Mouse (Mus musculus) midbrain, embryonic 14.5 days (tissue): ENCODE measurements around the gene Med29. TPM values are rescaled to one million over a fixed set of nuclear protein-coding genes. Genes with fewer than 3 reads are reported as not detected.
A peak's percentile ranks its signal among the peaks of the same experiment; 100 is the strongest.

Experiments used
- ATAC-seq: fragments of 200-750 bp; cut with Nextera tagmentation; 2 replicates; pipeline ENCODE4 v1.8.0; 2017; ENCODE audit warnings: moderate number of reproducible peaks, moderate library complexity; ENCODE audit not compliant: low FRiP score, low TSS enrichment
- DNase-seq: peaks from one replicate; pipeline ENCODE4 v3.0.0-alpha.2; 2015
- H3K27ac ChIP-seq: fragments of 300-500 bp; sonication (generic); replicated peaks from 2 replicates; pipeline ENCODE4 v1.5.1; 2014; ENCODE audit warnings: mild to moderate bottlenecking, low read depth, low read length, moderate library complexity
- H3K27me3 ChIP-seq: fragments of 300-500 bp; sonication (generic); 2 replicates; pipeline ENCODE4 v1.6.1; 2014; ENCODE audit warnings: low read length, control low read depth, mixed read lengths; ENCODE audit not compliant: control insufficient read depth, insufficient read depth
- H3K36me3 ChIP-seq: fragments of 300-500 bp; sonication (generic); 2 replicates; pipeline ENCODE4 v1.6.1; 2014; ENCODE audit warnings: low read length, control low read depth; ENCODE audit not compliant: control insufficient read depth, insufficient read depth
- H3K4me1 ChIP-seq: fragments of 300-500 bp; sonication (generic); 2 replicates; pipeline ENCODE4 v1.6.1; 2014; ENCODE audit warnings: mild to moderate bottlenecking, antibody characterized with exemption, low read length, control low read depth; ENCODE audit not compliant: control insufficient read depth, insufficient read depth
- H3K4me2 ChIP-seq: fragments of 300-500 bp; sonication (generic); 2 replicates; pipeline ENCODE4 v1.6.1; 2014; ENCODE audit warnings: mild to moderate bottlenecking, low read length, moderate library complexity
- H3K4me3 ChIP-seq: fragments of 300-500 bp; sonication (generic); replicated peaks from 2 replicates; pipeline ENCODE4 v1.5.1; 2014; ENCODE audit warnings: low read depth, low read length
- H3K9ac ChIP-seq: fragments of 300-500 bp; sonication (generic); replicated peaks from 2 replicates; pipeline ENCODE4 v1.6.1; 2014; ENCODE audit warnings: mild to moderate bottlenecking, low read length, moderate library complexity
- H3K9me3 ChIP-seq: fragments of 300-500 bp; sonication (generic); 2 replicates; pipeline ENCODE4 v1.6.1; 2016; ENCODE audit warnings: low read length, control low read depth, mixed read lengths; ENCODE audit not compliant: control insufficient read depth
- WGBS: fragments of 180-500 bp; shearing (Covaris S2); extraction: QIAGEN DNeasy Blood & Tissue Kit; methylation state at CpG from one replicate; pipeline ENCODE4 v1.1.7; 2014; 5-methylcytosine and 5-hydroxymethylcytosine counted together
- polyA plus RNA-seq: library from polyadenylated mRNA; unstranded; fragments of >200 nt; fragmentation: Nextera tagmentation; extraction: Ambion mirVana; gene quantifications from 2 replicates; pipeline ENCODE4 v1.2.1, GENCODE M21; 2014

The Med29 gene
- 38.3 and 47.9 TPM in 2 replicates for polyA plus RNA-seq

DNA sequence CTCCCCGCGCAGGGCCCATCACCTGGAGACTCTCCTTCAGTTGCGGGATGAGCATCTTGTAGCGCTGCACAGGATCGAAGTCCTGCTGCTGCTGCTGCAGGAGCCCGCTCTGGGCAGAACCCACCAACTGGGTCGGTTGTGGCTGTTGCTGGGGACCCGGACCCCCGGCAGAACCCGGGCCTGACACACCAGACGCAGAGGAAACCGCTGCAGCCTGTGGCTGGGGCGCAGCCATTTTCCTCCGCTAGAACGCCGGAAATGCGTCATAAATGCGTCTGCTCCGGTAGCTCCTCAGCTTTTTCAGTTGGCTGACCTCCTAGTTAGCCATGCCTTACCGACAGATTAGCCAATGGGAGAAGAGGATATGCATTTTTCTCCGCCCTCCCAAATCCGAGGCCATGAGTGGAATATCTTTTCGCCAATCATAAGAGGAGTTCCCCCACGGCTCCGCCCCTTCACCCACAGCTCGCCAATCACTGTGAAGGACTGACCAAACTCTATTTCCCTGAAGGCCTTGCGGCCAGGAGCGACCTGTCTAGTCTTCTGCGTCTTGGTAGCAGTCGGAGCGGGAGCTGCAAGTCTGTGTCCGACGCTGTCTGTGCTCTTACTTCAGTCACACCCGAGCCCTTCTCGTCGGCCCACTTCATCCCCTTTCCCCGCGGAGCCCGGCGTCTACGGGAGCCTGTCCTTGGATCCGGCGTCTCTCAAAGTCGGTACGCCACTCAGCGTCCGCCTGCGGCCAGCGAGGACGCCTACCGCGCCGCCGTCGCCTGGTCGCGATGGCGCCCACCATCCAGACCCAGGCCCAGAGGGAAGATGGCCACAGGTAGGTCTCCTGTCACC, at the start of gene Med29, which contains the start of gene Paf1:
TSS of gene Med29 (minus strand) at position 280 of the 843 bp plus-strand sequence.
TSS of gene Paf1 (plus strand) at position 523 of the 843 bp plus-strand sequence.
- Histone ChIP-seq H3K27ac (peak within 1 kb of the TSS; percentile 75), H3K27me3 (no peaks in the 10 kb centered on the region), H3K4me3 (peak within 1 kb of the TSS; percentile 67), H3K4me2 (peak within 1 kb of the TSS; percentile 87), H3K9me3 (no peaks in the 10 kb centered on the region), H3K9ac (peak within 1 kb of the TSS; percentile 70), H3K4me1 (peaks cover 11% of the 10 kb centered on the region), H3K36me3 (peaks cover 63% of the 10 kb centered on the region)
- peak; percentile 98 for DNase-seq
- ATAC-seq, result peak; percentile 97
- WGBS, result under 1% methylated on average over 58 of the region's 58 CpGs

DNA sequence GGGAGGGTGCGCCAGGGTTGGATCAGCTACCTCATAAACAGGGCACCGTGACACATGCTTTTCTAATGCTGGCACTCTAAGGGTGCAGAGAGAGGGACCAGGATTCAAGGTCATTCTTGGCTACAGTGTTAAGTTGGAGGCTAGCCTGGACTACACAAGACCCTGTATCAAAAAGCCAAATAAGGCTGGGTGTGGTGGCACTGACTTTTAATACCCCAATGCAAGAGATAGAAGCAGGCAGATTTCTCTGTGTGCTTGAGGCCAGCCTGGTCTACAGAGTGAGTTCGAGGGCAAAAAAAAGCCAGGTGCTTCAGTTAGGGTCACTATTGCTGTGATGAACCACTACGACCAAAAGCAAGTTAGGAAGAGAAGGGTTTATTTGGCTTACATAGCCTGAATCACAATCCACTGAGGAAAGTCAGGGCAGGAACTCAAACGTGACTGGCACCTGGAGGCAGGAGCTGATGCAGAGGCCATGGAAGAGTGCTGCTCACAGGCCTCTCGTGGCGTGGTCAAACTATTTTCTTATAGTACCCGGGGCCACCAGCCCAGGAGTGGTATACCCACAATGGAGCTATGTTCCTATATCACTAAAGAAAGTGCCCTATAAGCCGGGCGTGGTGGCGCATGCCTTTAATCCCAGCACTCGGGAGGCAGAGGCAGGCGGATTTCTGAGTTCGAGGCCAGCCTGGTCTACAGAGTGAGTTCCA, 49.4 kb upstream of the Med29 start:
- 89% methylated on average over 13 of the region's 14 CpGs for WGBS
- Histone ChIP-seq H3K4me2 (no peak overlapping the region), H3K4me3 (no peak overlapping the region), H3K36me3 (no peaks in the 10 kb centered on the region), H3K9me3 (no peaks in the 10 kb centered on the region), H3K4me1 (no peaks in the 10 kb centered on the region), H3K27me3 (0 out of 2 replicates have a peak, but pooled peaks cover 4% of the 10 kb centered on the region), H3K27ac (no peak overlapping the region), H3K9ac (no peak overlapping the region)
- no peak for DNase-seq
- ATAC-seq, result no peak

DNA sequence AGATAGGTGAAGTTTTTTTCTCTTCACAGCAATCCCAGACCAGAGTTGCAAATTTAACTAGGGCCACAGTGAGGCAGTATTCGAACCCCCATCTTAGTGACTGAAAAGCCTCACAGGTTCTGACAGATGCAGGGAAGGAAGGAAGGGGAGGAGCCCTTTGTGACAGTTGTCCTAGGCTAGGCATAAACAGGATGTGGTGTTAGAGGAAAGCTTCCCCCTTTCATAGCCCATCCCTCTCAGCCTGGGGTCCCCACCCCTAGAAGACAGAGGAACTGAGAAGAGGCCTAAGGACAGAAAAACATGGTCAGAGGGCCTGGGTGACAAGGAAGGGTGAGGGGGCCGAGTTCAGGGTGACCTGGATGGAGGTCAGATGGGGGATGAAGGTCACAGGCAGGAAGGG, 48.2 kb upstream of the Med29 start:
- ATAC-seq, result no peak

DNA sequence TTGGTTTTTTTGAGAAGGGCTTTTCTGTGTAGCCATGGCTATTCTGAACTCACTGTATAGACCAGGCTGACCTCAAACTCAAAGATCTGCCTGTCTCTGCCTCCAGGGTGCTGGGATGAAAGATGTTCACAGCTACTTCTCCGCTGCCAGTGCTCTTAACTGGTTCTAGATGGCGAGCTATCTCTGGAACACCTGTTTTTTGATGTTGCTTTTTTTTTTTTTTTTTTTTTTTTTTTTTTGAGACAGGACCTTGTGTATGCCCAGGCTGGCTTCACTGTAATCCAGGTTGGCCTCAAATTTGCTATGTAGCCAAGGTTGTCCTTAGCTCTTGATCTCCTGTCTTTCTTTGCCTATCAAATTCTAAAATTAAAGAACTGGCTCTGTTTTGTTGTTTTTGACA, 46.3 kb upstream of the Med29 start:
- no peak for DNase-seq
- peaks cover 15% of the 10 kb centered on the region for H3K4me1 ChIP-seq
- ATAC-seq, result no peak
- H3K36me3 ChIP-seq, result no peaks in the 10 kb centered on the region
- H3K4me2 ChIP-seq, result no peak overlapping the region
- WGBS, result 86% methylated on average over 2 of the region's 2 CpGs
- no peak overlapping the region for H3K9ac ChIP-seq
- H3K4me3 ChIP-seq, result no peak overlapping the region
- H3K27ac ChIP-seq, result no peak overlapping the region
- no peaks in the 10 kb centered on the region for H3K9me3 ChIP-seq
- no peaks in the 10 kb centered on the region for H3K27me3 ChIP-seq

More for the DNA sequence above, 48.2 kb upstream of the Med29 start:
- no peak overlapping the region for H3K27ac ChIP-seq
- WGBS, result 60% methylated on average over 2 of the region's 2 CpGs
- H3K4me2 ChIP-seq, result no peak overlapping the region
- H3K4me3 ChIP-seq, result no peak overlapping the region
- no peaks in the 10 kb centered on the region for H3K9me3 ChIP-seq
- no peaks in the 10 kb centered on the region for H3K36me3 ChIP-seq
- H3K9ac ChIP-seq, result no peak overlapping the region
- H3K27me3 ChIP-seq, result 0 out of 2 replicates have a peak, but pooled peaks cover under 1% of the 10 kb centered on the region
- H3K4me1 ChIP-seq, result no peaks in the 10 kb centered on the region
- DNase-seq, result no peak

DNA sequence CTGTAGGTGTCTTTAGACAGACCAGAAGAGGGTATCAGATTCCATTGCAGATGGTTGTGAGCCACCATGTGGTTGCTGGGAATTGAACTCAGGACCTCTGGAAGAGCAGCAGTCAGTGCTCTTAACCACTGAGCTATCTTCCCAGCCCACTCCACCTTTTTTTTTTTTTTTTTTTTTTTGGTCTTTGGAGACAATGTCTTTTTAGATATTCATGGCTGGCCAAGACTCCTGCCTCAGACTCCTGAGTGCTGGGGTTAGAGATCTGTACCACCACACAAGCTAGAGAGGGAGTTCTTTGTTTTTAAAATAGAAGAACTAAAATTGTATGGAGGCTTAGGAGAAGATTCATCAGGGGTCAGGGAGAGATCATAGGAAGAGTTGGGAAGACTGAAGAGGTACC, 45.5 kb upstream of the Med29 start:
- peaks cover 21% of the 10 kb centered on the region for H3K4me1 ChIP-seq
- no peak overlapping the region for H3K27ac ChIP-seq
- no peaks in the 10 kb centered on the region for H3K9me3 ChIP-seq
- H3K9ac ChIP-seq, result no peak overlapping the region
- no peaks in the 10 kb centered on the region for H3K36me3 ChIP-seq
- no peak overlapping the region for H3K4me3 ChIP-seq
- no peak overlapping the region for H3K4me2 ChIP-seq
- no peaks in the 10 kb centered on the region for H3K27me3 ChIP-seq
- ATAC-seq (no peak), DNase-seq (no peak)

DNA sequence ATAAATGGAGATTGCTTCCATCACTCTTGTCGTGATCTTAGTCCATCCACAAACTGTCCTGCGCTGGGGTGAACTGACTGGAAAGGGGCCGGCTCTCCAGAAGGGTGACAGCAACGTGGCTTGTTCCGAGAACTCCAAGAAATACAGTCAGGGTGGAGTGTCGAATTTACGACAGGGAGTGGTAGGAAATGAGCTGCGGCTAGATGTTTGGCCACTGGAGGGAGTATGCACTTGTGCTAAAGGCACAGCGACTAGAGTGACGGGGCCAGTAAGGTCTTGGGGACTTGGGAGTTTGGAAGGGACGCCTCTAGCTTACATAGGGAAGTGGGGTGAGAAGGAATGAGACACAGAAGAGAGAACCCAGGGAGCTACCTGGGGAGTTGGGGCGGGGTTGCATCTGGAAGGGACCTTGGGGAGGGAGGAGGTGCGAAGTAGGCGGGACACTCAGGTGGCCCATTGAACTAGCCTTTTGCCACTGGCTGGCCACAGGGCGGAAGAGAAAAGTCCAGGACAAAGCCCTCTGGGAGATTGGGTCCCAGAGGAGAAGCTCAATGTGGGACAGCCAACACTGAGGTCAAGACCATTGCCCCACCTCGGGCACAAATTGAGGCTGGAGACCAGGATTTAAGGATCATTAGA, 44.5 kb upstream of the Med29 start, which contains the start of gene Gmfg:
TSS of gene Gmfg (plus strand) at position 516 of the 639 bp plus-strand sequence.
- 3% methylated on average over 16 of the region's 16 CpGs for WGBS
- peak; percentile 46 for ATAC-seq

DNA sequence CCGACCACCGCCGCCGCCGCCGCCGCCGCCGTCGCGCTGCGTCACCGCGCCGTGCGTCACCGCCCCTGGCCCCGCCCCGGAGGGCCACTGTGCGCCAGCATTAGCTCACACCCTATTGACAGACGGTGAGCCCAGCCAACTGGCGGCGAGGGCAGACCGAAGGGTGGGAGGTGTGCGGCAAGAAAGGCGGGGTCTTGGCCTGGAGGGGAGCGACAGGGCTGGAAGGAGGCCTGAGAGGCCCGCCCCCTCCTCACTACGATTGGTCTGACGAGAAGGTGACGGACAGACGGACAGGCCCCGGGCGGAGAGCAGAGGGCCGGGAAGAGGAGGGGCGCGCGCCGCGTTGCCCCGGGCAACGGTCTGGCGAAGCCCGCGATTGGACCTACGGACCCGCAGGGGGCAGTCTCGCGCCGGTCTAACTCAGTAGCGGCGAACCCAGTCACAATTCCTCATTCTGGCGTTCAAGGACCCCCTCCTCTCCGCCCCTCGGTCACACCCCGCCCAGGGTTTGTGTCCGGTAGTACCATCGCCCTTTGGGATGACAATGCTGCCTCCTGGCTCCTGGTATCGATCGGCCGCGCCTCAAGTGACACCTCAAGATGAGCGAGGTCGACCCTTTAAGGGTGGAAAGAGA, 43.9 kb upstream of the Med29 start:
- peak; percentile 98 for DNase-seq
- peak overlapping the region; percentile 72 for H3K9ac ChIP-seq
- H3K27me3 ChIP-seq, result no peaks in the 10 kb centered on the region
- H3K4me1 ChIP-seq, result peaks cover 23% of the 10 kb centered on the region
- WGBS, result under 1% methylated on average over 59 of the region's 64 CpGs
- H3K4me3 ChIP-seq, result peak overlapping the region; percentile 59
- ATAC-seq, result peak; percentile 99
- H3K4me2 ChIP-seq, result peak overlapping the region; percentile 84
- H3K9me3 ChIP-seq, result no peaks in the 10 kb centered on the region
- H3K36me3 ChIP-seq, result peaks cover 5% of the 10 kb centered on the region; the same call in 1 of the 2 replicates
- H3K27ac ChIP-seq, result peak overlapping the region; percentile 73

More for the DNA sequence above, 44.5 kb upstream of the Med29 start, which contains the start of gene Gmfg:
- DNase-seq, result peak; percentile 90
- peak within 1 kb of the TSS; percentile 56 for H3K9ac ChIP-seq
- peak within 1 kb of the TSS; percentile 59 for H3K4me3 ChIP-seq
- H3K4me1 ChIP-seq, result peaks cover 23% of the 10 kb centered on the region
- H3K4me2 ChIP-seq, result peak within 1 kb of the TSS; percentile 55
- peaks cover 3% of the 10 kb centered on the region; the same call in 1 of the 2 replicates for H3K36me3 ChIP-seq
- H3K9me3 ChIP-seq, result no peaks in the 10 kb centered on the region
- H3K27me3 ChIP-seq, result no peaks in the 10 kb centered on the region
- H3K27ac ChIP-seq, result peak within 1 kb of the TSS; percentile 72
